Mouse (Mus musculus) cerebellum, adult 2 months (tissue): ENCODE measurements around the gene Mxra7.

Experiments
- CTCF ChIP-seq: fragments of 200-500 bp; IDR thresholded peaks from 2 replicates; pipeline ENCODE4 v1.5.1; 2011; ENCODE audit warnings: low read depth, mild to moderate bottlenecking, control low read depth, low read length, moderate library complexity, borderline replicate concordance; ENCODE audit not compliant: insufficient read depth
- POLR2A ChIP-seq: fragments of 200-500 bp; IDR thresholded peaks from 2 replicates; pipeline ENCODE4 v1.6.1; 2011; ENCODE audit warnings: low read length, control low read depth, borderline replicate concordance; ENCODE audit not compliant: insufficient read depth

- TF ChIP-seq CTCF (no peak), POLR2A (no peak)
Observed at GRCm38 (mm10) chr11:116868129-116868528, 40.3 kb upstream of the Mxra7 start.
